Mouse (Mus musculus) cerebellum, postnatal 25 days (tissue): ENCODE measurements around the gene Hist1h2bh.
A peak's percentile ranks its signal among the peaks of the same experiment; 100 is the strongest.

Source experiments
- DNase-seq, 2 experiments: peaks; one replicate each; pipeline ENCODE4 v3.0.0; 2021; ENCODE audit warnings: mixed read lengths in 2 of 2

The Hist1h2bh gene

GRCm38 (mm10) chr13:23529480-23530165, 13.6 kb downstream of the Hist1h2bh start:
- DNase-seq, result no peak

- DNase-seq, result no peak
Measured at GRCm38 (mm10) chr13:23529005-23529404, 14.2 kb downstream of the Hist1h2bh start.

GRCm38 (mm10) chr13:23526312-23526711, 16.9 kb downstream of the Hist1h2bh start:
- DNase-seq, result peak; percentile 91

- DNase-seq, result no peak
Measured at GRCm38 (mm10) chr13:23525901-23526300, 17.3 kb downstream of the Hist1h2bh start.

GRCm38 (mm10) chr13:23524654-23525053, 18.5 kb downstream of the Hist1h2bh start:
- DNase-seq, result peak; percentile 83 to 84

- DNase-seq, result no peak
Measured at GRCm38 (mm10) chr13:23523976-23524375, 19.2 kb downstream of the Hist1h2bh start.

- peak; percentile 75 to 84 for DNase-seq
Measured at GRCm38 (mm10) chr13:23521703-23522102, 21.5 kb downstream of the Hist1h2bh start.

GRCm38 (mm10) chr13:23519416-23519815, 23.8 kb downstream of the Hist1h2bh start:
- peak; percentile 81 for DNase-seq

- peak; percentile 77 to 84 for DNase-seq
Measured at GRCm38 (mm10) chr13:23518885-23519284, 24.3 kb downstream of the Hist1h2bh start.

- no peak for DNase-seq
Measured at GRCm38 (mm10) chr13:23518295-23518603, 24.9 kb downstream of the Hist1h2bh start.

GRCm38 (mm10) chr13:23517603-23518294, 25.4 kb downstream of the Hist1h2bh start:
- DNase-seq, result peak; percentile 89 to 91

- peak; percentile 82 to 86 for DNase-seq
Measured at GRCm38 (mm10) chr13:23516822-23517602, 26.2 kb downstream of the Hist1h2bh start.

- DNase-seq, result no peak
Measured at GRCm38 (mm10) chr13:23515826-23516620, 27.2 kb downstream of the Hist1h2bh start.

GRCm38 (mm10) chr13:23515281-23515680, 27.9 kb downstream of the Hist1h2bh start:
- DNase-seq, result no peak

GRCm38 (mm10) chr13:23513517-23513916, 29.7 kb downstream of the Hist1h2bh start:
- DNase-seq, result no peak

GRCm38 (mm10) chr13:23510127-23510526, 33.1 kb downstream of the Hist1h2bh start:
- no peak for DNase-seq

GRCm38 (mm10) chr13:23506819-23507515, 36.2 kb downstream of the Hist1h2bh start:
- DNase-seq, result no peak

GRCm38 (mm10) chr13:23506351-23506750, 36.8 kb downstream of the Hist1h2bh start:
- peak; percentile 46 to 54 for DNase-seq

GRCm38 (mm10) chr13:23505662-23506345, 37.4 kb downstream of the Hist1h2bh start:
- DNase-seq, result no peak

GRCm38 (mm10) chr13:23503797-23504196, 39.4 kb downstream of the Hist1h2bh start:
- DNase-seq, result peak; percentile 45 to 66

- no peak for DNase-seq
Measured at GRCm38 (mm10) chr13:23502916-23503315, 40.3 kb downstream of the Hist1h2bh start.
